Mouse (Mus musculus) cerebellum, adult 8-10 months (tissue): ENCODE data around the gene Mettl21c.
"Not testable (repeated sequence)": the region's sequence is repeated elsewhere in the genome, so short reads cannot be mapped to it uniquely, and the experiment has no call there.

ENCODE experiments used
- DNase-seq: peaks from one replicate; pipeline ENCODE4 v3.0.0; 2022

Mettl21c gene

GRCm38 (mm10) chr1:44019934-44020333 is at the start of gene Mettl21c:
TSS of gene Mettl21c (minus strand) at chr1:44020034.
- no peak for DNase-seq

DNA sequence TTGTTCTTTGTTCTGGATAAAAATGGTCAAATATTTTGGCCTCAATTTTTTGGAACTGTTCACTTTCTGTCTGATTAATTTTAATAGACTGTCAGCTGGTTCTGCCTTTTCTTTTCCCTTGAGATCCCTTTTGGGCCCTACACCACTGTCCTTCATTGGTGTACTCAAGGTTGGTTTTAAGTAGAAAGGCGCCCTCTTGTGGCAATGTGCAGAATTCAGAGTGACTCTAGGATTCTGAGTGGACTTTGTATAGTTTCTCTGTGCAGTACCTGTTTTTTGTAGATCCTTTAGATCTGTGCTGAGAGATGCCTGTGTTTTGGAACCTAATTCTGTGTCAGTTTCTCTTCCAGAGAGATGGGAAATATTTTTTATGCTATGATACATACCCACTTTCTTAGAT is 44.8 kb upstream of the Mettl21c start:
- peak; percentile 20 for DNase-seq

DNA sequence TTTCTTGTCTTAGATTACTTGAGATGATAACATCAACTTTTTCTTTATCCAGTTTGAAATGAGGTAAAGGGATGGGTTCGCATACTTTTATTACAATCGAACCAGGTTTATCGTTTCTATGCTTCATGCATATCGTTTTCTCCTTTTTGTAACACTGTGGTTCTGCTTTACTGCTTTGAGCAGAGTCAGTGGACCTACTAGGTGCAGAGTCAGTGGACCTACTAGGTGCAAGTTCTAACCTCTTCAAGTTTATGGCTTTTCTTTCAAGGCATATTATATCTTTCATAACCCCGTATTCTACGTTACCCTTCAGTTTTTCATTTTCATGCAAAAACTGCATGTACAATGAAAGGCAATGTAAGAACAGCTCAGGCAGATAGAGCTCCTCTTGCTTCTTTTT is 43.6 kb upstream of the Mettl21c start:
- DNase-seq = no peak

DNA sequence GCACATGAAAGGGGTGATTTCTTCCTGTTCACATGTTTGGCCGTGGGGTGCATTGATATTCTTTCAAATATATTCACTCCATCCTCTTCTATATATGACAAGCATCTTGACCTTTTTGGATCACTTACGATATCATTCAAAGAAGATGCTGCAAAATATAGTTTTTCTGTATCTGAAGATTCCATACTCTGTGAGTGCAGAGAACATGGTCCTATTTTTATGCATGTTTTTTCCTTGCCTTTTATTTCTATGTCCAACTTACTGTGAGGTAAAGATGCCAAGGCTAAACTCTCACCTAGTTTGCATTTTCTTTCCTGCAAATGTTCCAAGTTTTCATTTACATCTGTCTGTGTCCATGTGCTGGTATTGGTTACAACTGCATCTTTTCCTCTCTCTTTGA is 42.0 kb upstream of the Mettl21c start, which contains the start of gene Gm8251:
Gm8251 (minus strand) TSS at position 101 of the 400 bp plus-strand sequence.
- DNase-seq = no peak

GRCm38 (mm10) chr1:44057805-44058204 is 38.0 kb upstream of the Mettl21c start:
- DNase-seq = no peak

GRCm38 (mm10) chr1:44046556-44046955 is 26.7 kb upstream of the Mettl21c start:
- DNase-seq = no peak

DNA sequence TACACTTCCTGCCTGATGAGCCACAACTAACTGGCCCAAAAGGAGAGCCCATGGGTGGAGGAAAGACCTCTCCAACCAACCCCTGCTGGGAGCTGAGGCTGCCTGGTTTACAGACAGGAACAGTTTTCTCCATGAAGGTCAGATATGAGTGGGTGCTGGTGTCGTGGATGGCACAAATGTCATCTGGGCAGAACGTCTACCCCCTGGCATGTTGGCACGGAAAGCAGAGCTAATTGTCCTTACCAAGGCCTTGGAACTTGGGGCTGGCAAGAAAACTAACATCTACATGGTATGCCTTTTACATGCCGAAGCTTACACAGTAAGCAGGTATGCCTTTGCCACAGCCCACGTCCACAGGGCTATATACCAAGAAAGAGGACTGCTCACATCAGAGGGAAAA is 25.9 kb upstream of the Mettl21c start:
- DNase-seq = not testable (repeated sequence)

GRCm38 (mm10) chr1:44042555-44042915 is 22.7 kb upstream of the Mettl21c start:
- DNase-seq = no peak

DNA sequence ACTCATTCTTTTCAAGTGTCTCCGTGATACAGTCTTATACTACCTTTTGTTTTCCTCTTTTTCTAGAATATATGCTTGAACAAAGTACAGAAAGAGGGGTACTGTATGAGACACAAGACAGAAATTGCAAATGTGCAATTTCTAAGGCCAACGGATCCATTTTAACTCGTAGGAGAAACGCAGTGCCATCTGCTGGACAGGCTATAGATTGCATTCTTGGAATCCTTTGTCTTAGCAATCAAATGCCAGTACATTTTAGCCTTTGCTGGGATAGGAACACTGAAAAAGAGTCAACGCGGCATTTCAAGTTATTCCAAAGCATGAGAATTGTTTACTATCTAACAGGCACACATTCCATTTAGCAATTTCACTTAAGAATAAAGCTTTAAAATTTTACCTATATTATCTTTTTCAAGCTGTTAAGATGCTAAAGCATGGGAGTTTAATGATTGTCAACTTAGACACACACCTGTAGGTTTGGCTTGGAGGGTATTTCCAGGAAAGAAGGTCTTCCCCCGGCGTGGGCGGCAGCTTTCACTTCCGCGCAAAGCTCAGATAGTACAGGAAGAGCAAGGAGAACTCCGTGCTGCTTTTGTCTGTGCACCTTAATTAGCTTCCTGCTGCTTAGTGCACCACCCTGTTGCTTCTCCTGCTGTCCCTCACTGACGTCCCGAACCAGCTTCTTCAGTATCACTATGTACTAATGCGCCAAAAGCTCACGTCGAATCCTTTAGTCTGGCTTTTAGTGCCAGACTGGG is 22.1 kb upstream of the Mettl21c start:
- peak; percentile 42 for DNase-seq

GRCm38 (mm10) chr1:44032948-44033347 is 13.1 kb upstream of the Mettl21c start:
- DNase-seq = no peak

GRCm38 (mm10) chr1:44032213-44032612 is 12.4 kb upstream of the Mettl21c start:
- DNase-seq = no peak

DNA sequence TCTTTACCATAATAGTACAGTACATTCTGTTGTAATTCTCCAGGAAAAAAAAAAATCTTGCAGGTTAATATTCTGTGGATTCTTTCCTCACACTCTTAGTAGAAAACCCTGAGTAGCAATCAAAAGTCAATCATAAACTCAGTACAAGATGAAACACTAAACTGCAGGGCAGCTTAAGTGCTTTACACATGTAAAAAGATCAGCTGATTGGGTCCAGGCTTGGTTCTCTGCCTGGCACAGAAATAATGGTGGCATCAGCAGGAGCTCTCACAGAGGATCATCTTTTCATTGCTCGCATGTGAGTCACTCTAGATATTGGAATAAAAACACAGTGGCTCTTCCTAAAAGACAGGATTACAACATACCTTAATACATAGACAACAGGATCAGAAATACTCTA is 7.8 kb upstream of the Mettl21c start:
- DNase-seq = no peak

DNA sequence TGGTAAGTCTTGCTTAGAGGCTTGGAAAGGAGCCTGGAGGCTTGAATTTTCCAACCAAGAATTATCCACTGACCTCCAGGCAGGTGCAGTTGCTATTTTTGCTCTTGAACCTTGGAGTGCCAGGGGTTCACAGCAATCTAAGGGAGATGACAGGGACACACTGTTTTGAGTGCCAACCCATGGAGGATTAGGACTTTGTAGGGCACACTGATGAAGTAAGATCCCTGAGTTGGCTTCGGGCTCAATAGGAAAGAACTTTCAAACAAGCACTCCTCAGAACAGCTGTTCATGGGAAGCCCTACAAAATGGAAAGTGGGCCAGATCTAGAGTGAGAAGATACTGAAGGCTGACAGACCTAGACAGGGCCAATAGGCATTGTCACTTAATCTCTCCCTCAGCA is 2.8 kb upstream of the Mettl21c start:
- no peak for DNase-seq

GRCm38 (mm10) chr1:44015556-44015955 is 4.3 kb downstream of the Mettl21c start:
- DNase-seq = no peak

DNA sequence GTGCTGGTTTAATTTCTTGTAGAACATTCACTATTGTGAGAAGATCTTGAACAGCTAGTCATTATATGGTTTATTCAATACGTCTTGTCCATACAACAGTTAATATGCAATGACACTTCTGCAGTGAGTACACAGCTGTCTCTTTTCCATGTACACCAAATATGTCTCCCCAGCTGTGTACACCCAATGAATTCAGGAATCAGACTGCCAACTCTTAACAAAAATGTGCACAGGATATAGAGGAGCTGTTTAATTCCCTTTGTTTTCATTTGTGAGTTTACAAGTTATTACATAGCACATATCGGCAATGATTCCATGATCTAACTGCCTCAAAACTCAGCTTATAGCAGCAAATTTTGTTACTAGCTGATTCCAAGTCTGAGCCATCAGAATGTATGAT is 15.3 kb downstream of the Mettl21c start:
- DNase-seq = no peak

DNA sequence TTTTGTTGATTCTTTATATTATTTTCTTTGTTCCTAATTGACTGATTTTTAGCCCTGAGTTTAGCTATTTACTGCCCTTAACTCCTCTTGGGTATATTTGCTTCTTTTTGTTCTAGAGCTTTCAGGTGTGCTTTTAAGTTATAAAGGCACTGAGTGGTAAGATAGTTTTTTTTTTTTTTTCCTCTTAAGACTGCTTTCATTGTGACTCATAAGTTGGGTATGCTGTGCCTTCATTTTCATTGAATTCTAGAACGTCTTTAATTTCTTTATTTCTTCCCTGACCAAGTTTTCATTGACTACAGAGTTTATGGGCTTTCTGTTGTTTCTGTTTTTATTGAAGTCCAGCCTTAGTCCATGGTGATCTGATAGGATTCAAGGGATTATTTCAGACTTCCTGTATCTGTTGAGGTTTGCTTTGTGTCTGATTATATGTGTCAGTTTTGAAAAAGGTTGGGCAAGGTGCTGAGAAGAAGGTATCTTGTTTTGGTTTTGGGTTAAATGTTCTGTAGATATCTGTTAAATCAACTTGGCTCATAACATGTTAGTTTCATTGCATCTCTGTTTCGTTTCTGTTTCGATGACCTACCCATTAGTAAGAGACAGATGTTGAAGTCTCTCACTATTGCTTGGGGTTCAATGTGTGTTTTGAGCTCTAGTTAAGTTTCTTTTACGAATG is 22.8 kb downstream of the Mettl21c start:
- no peak for DNase-seq

- DNase-seq = no peak
Measured at GRCm38 (mm10) chr1:43971089-43971488, 48.7 kb downstream of the Mettl21c start.

- DNase-seq = no peak
Measured at GRCm38 (mm10) chr1:43969361-43969760, 50.5 kb downstream of the Mettl21c start.

DNA sequence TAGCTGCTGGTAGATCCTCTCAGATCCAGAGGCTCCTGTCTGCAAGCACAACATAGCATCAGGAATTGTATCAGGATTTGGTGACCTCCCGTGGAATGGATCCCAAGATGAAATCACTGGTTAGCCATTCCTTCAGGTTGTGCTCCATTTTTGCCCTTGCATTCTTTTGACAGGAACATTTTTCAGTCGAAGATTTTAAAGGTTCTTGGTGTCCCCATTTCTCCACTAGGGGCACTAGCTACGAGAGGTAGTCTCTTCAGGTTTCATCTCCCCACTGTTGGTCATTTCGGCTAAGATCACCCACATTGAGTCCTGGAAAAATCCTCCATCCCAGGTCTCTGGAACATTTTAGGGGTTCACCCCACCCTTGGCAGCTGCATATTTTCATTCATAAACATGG is 53.1 kb downstream of the Mettl21c start:
- DNase-seq = no peak

DNA sequence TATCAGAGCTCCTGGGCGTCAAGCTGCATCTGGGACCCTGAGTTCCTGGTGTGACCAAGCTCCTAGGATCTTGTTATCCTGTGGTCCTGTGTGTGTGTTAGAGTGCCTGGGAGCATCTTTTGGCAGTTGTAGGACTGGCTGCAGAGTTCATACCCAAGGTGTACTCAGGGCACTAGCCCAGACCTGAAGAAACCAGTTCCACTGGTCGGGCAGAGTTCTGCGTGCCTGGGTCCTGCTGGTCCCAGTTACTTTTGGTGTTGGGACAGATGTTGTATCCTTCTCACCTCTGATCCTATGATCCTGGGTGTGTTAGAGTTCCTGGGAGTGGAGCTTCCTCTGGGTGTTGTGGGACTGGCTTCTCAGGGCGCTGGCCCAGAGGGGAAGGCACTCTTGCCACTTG is 55.5 kb downstream of the Mettl21c start:
- no peak for DNase-seq
